Mouse (Mus musculus): Measurements from ENCODE around the gene Lingo1.

GRCm38 (mm10) chr9:56584043-56584424, 212.2 kb downstream of the Lingo1 start:
- TF ChIP-seq CTCF (IDR thresholded peaks at IDR 0.05; ENCODE audit: extremely low read depth, insufficient read length, insufficient replicate concordance, low read depth, low read length) = no peak
- TF ChIP-seq POLR2A (IDR thresholded peaks at IDR 0.05; ENCODE audit: low read depth, low read length) = no peak
